Mouse (Mus musculus): Measurements from ENCODE around the gene Ggn.
"Not testable (repeated sequence)": the region's sequence is repeated elsewhere in the genome, so short reads cannot be mapped to it uniquely, and the experiment has no call there.

Ggn gene

GRCm38 (mm10) chr7:29212775-29213560, 43.0 kb downstream of the Ggn start:
- DNase-seq (ENCODE audit: low read depth) = not testable (repeated sequence)

GRCm38 (mm10) chr7:29213675-29214082, 43.7 kb downstream of the Ggn start, which contains the start of gene Catsperg1:
Catsperg1 (minus strand) TSS chr7:29214035.
- no peak for DNase-seq (ENCODE audit: low read depth)

GRCm38 (mm10) chr7:29214236-29214635, 44.2 kb downstream of the Ggn start:
- DNase-seq (ENCODE audit: low read depth) = no peak

- DNase-seq (ENCODE audit: low read depth) = no peak
Observed at GRCm38 (mm10) chr7:29214846-29215245, 44.8 kb downstream of the Ggn start.
